Mouse (Mus musculus): ENCODE results near the gene Ube2j2.

Gene Ube2j2

DNA sequence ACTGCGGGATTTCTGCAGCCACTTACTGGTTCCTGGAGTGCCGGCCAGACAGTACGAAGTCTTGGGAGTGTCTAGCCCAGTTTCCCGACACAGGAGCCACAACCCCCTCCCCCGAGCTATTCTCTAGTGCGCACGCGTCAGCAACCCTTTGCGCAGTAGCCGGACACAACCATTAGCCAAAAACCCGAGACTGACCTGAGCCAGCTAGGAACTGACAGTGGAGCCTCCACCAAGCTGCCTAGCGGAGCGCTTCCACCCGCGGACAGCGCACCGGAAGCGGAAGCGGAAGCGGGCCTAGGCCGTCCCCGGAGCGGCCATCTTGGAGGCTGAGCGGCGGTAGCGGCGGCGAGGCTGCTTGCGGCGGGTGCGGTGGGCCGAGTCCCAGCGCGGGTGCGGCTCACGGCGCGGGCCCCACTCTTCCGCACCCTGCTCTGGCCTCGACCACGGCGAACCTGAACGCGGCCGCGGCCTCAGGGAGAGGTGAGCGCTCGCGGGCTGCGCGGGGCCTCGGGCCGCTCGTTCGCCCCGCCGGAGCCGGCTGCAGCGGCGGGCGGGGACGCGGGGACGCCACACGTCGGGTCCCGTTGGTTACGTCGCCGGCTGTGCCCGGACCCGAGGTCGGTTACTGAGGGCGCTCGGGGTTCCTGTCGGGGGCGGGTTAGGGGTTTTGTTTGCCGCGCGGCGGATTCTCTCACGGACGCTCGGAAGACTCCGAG lies at the start of gene Ube2j2:
Gene Ube2j2, plus strand, starts transcription at position 298 of the 716 bp plus-strand sequence.
- peak; percentile 74 for DNase-seq (ENCODE audit: extremely low read depth, low read depth, low spot score)

DNA sequence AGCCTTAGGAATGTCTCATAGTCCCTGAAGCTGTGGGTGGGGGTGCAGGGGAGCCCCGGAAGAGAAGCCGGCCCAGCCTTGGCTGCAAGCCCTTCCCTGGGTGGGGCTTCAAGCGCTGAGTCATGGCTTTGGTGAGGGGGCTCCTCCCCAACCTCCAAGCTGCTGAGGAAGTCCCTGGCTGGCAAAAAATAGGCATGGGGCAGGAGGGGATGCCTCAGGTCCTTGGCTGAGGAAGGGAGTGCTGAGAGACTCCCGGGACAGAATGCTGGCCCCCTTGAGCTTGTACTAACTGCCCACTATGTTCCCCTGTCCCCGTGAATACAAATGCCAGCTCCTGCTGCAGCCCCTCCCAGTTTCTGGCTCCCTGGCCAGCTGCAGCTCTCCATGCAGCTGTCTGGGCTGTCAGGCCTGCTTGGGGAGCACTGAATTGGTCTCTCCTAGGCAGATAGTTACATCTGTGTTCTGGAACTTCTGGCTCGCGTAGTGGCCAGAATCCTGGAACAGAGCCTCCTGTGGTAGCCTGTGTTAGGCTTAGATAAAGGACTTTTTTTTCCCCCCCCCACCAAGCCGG lies 49.2 kb upstream of the Ube2j2 start:
- no peak for DNase-seq (ENCODE audit: extremely low read depth, low read depth, low spot score)

DNA sequence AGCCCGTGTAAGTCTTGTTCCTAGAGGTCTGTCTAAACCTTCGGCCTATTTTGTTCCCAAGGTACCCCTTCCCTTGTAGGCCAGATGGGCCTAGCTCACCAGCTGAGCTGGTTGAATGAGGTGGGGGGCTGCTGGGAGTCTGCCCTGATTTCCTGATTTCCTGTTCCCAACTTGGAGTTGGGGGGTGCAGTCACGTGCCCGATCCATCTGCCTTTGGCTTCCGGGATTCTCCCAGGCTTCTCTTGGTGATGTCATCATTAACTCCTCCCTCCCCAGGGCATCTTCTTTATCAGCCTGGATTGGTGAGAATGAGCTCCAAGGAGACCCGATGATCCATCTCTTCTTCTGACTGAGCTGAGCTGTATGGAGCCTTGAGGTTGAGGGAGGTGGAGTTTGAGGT lies 48.4 kb upstream of the Ube2j2 start:
- no peak for DNase-seq (ENCODE audit: extremely low read depth, low read depth, low spot score)

DNA sequence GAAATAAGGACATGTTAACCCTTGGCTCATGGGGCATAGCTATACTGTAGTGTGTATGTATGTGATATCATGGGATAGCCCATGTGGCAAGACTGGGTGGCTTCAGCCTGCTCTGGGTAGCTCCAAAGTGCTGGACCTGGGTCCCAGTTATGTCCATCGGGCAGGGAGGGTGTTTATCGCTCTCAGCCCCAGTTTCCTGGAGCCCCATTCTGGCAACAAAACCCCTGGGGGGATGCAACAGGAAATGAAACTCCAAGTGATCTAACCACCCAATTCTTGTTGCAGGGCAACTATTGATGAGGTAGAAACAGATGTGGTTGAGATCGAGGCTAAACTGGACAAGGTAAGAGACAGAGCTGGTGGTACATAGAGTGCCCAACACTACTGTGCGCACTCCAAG lies 47.8 kb upstream of the Ube2j2 start:
- DNase-seq (ENCODE audit: extremely low read depth, low read depth, low spot score) = no peak

DNA sequence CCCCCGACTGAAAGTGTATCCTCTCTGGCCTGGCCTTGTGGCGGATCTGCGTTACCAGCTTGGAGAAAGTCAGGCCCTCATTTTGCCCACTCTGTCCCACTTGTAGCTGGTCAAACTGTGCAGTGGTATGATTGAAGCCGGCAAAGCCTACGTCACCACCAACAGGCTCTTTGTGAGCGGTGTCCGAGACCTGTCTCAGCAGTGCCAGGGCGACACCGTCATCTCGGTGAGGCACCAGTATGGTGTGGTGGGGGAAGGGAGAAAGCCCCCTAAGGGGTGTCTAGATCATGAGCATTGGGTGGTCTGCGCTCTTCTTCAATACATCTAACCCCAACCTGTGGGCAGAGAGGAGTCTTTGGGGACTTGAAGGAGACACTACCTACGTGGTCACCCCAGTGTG lies 47.2 kb upstream of the Ube2j2 start:
- no peak for DNase-seq (ENCODE audit: extremely low read depth, low read depth, low spot score)

DNA sequence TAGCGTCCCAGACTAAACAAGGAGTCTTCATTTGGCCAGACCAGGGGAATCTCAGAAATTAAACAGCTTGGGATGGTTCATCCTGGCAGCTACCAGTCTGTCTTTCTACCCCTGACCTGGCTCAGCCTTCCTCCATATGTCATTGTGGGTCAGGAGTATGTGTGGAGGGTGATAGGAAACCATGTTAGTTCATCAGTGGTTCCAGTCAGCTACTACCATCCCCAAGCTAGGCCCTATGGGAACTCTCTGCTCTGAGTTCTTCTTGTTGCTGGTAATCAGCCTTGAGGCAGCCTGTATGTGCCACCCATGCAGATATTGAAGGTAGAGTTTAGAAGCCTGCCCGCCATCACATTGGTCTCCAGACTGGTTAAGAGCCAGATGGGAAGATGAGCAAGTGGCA lies 45.3 kb upstream of the Ube2j2 start:
- DNase-seq (ENCODE audit: extremely low read depth, low read depth, low spot score) = no peak

DNA sequence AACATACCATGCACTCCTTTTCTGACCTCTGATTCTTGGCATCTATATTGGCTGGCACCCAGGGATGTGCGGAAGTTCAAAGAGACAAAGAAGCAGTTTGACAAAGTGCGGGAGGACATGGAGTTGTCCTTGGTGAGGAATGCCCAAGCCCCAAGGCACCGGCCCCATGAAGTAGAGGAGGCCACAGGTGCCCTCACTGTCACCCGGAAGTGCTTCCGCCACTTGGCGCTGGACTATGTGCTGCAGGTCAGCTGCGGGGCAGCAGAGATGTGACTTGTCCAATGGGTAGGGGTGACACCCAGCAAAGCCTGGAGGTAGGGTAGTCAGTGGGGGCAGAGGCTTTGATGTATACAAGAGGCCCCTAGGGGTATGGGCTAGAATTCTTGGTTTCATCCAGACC lies 44.3 kb upstream of the Ube2j2 start:
- no peak for DNase-seq (ENCODE audit: extremely low read depth, low read depth, low spot score)

DNA sequence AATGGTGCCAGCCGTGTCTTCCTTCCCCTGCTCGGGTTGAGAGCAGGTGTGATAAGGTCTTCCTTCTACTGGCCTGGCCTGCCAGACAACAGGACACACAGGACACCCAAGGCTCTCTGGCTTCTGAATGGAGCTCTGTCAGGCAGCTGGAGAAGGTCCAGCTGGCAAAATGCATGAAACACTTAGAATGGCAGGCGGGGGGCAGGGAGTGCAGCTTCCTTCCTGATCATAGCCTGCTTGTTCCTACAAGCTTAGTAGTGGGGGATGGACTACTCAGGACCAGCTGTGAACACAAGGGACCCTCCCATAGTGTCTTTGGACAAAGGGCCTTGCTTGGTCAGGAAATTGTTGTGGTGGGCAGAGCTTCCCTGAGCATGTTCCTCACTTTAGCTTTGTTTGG lies 42.4 kb upstream of the Ube2j2 start:
- DNase-seq (ENCODE audit: extremely low read depth, low read depth, low spot score) = no peak

DNA sequence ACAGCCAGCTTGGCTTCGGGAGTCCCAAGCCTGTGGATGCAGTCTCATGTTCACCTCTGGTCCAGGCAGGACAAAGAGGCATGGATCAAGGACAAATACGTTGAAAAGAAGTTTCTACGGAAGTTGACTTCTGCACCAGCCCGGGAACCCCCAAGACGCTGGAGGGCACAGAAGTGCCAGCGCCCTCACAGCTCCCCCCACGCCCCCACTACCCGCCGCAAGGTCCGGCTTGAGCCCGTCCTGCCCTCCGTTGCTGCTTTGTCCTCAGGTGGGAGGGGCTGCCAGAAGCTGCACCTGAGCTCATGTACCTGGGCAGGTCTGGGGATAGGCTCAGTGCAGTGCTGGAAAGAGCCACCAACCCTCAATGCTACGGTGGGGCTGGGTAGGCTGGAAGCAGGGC lies 40.4 kb upstream of the Ube2j2 start:
- DNase-seq (ENCODE audit: extremely low read depth, low read depth, low spot score) = no peak

DNA sequence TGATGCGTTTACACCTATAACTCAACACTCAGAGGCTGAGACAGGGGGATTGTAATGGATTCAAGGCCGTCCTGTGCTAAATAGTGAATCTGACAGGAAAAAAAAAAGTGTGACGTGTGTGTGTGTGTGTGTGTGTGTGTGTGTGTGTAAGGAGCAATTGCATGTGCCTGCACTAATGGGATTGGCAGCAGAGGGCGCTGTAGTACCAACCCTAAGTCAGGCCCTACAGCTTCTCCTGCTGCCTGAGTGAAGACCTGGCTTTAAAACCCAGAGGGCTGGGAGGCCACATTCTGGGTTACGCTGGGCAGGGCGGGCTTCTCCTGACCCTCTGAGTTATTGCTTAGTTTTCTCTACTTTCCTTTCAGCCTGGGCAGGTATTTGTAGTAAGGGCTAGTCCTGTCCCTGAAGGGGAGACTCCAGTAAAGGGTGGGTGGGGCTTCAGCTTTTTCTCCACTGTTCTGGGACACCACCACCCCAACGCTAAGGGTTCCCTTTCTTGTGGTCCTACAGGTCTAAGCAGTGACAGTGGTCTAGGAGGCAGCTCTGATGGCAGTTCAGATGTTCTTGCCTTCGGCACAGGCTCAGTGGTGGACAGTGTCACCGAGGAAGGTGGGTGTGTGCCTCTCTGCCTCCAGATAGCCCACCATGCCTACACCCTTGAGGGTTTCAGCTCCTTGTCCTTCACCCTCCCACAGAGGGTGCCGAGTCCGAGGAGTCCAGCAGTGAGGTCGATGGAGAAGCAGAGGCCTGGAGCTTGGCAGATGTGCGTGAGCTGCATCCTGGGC lies 39.1 kb upstream of the Ube2j2 start:
- DNase-seq (ENCODE audit: extremely low read depth, low read depth, low spot score) = no peak

DNA sequence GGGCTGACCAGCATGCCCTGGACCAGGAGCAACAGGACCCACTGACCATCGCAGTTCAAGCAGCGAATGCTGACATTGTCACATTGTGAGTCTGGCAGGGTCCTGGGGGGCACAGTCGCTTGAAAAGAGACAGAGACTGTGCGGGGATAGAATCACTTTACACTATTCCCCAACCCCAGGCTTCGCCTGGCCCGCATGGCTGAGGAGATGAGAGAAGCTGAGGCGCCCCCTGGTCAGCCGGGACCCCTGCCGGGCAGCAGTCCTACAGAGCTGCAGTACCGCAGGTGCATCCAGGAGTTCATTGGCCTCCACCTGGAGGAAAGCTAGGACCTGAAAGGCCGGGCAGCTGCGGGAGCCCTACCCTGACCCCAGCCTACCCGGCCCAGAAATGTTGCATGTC lies 38.0 kb upstream of the Ube2j2 start:
- DNase-seq (ENCODE audit: extremely low read depth, low read depth, low spot score) = no peak

DNA sequence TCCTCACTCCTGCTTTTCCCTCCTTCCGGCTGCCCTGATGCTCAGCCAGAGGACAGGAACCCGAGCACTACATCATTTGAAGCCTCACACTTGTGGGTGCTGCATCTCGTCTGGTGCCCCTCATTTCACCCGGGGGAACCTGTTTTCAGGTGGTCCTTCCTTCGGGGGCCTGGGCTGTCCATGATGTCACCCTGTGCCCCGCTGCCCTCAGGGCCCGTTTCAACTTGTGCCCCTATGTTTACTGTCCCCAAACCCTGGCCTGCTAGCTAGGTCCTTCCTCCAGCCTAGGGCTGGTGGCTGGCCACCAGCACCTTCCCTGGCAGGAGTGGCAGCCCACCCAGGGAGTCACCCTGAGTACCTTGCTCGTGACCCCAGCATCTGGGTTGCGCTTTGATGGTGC lies 37.5 kb upstream of the Ube2j2 start:
- no peak for DNase-seq (ENCODE audit: extremely low read depth, low read depth, low spot score)

DNA sequence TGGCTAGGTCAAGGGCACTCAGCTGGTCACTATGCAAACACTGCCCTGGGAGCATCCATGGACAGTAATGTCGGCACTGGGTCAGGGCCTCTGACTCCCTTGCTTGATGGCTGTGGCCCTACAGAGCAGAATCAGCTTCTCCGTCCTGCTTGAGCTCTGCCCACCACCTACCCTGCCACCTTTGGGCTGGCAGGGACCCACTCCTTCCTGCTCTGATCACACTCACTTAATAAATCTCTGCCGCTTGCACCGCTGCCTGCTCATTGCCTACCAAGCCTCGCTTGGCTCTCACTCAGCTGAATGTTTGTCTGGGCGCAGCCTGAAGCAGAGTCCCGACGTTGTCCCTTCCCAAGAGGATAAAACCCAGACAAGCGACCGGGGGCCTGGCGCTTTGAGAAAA lies 36.6 kb upstream of the Ube2j2 start:
- no peak for DNase-seq (ENCODE audit: extremely low read depth, low read depth, low spot score)

DNA sequence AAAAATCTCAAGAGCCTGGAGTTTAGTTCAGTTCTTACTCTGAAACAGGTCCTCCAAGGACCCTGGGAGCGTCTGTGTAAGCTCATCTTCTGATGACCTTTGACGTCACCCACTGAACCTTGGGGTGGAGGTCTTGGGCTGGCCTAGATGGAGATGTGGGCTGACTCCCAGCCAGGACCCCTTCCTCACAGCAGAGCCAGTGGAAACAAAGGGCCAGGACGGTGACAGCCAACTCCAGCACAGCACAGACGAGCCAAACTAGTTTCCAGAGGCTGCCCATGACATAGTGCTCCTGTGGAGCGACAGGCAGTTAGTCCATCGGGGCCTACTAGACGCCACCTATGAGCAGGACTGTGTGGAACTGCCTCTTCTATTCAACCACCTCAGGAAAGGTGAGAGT lies 35.4 kb upstream of the Ube2j2 start:
- no peak for DNase-seq (ENCODE audit: extremely low read depth, low read depth, low spot score)

DNA sequence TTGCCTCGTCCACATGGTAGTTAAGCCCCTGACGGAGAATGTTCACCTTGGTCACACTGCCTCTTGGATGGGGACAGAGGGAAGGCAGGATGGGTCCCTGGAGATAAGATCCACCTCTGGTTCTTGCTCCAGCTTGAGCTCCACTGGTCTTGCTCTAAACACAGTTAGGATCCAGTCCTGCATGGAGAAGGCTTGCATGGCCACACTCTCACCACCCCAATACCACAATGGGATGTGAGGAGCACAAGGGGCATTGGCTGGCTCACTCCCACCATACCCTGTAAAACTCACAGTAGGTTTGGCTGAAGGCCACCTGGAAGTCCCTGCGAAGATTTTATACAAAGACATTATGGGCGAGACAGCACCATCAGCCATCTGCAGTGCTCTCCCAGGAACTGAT lies 34.9 kb upstream of the Ube2j2 start:
- no peak for DNase-seq (ENCODE audit: extremely low read depth, low read depth, low spot score)

DNA sequence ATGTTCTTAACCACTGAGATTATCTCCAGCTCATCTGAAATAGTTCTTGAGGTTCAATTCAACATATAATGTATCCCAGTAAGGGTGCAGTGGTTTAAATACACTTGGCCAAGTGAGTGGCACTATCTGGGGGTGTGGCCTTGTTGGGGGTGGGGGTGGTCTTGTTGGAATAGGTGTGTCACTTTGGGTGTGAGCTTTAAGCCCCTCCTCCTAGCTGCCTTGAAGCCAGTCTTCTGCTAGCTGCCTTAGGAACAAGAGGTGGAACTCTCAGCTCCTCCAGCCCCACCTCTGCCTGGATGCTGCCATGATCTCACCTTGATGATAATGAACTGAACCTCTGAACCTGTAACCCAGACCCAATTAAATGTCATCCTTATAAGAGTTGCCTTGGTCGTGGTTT lies 11.6 kb upstream of the Ube2j2 start:
- DNase-seq (ENCODE audit: extremely low read depth, low read depth, low spot score) = no peak

DNA sequence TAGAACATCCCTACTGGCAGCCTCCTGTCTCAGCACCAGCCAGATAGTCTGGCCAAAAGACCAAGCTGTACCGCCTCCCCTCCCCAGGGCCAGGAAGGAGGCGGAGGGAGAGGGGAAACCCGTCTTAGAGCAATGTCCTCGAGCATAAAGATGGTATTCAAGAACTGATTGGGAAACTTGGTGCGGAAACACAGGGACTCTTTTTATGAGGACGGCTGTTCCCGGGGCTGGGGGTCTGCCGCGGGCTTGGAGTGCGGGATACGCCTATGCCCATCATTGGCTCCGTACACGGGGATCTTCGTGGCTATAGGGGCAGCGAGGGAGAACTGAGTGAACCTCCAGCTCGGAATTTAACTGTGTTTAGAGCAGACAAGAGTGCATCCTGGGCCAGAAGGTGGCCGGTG lies 580 bp upstream of the Ube2j2 start:
- DNase-seq (ENCODE audit: extremely low read depth, low read depth, low spot score) = no peak

DNA sequence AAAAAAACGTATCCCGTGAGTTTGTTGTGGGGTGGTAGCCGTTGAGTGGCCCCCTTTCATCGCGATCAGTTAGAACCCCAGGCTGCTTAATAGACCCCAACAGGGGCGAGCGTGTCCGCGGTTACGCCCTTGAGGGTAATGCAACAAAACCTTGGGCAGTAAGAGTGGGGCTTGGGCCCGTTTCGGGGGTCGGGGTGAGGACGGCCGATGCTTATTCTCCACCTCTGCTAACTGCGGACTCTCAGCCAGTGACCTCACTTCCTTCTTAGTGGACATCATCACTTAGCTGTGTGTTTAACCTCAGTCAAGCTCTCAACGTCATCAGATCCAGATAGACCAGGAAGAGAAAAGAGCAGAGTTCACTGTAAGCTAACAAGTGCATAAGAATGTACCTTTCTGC lies 640 bp downstream of the Ube2j2 start:
- no peak for DNase-seq (ENCODE audit: extremely low read depth, low read depth, low spot score)

DNA sequence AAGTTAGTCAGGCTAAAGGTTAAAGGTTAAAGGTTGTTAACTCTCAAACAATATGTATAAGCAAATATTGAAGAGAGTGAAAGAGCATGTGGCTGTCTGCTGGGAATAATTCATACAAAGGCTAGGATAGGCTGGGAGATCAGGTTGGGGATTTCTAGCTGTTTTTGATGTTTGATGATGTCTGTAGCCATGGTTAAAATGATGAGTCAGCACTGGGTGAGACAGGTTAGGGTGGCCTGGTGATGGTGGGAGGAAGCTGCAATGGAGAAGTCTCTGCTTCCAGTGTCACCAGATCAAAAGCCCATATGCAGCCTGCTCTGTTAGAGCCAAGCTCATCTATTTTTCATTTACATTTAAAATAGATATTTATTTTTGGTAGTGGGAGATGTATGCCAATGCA lies 3.5 kb downstream of the Ube2j2 start:
- no peak for DNase-seq (ENCODE audit: extremely low read depth, low read depth, low spot score)

DNA sequence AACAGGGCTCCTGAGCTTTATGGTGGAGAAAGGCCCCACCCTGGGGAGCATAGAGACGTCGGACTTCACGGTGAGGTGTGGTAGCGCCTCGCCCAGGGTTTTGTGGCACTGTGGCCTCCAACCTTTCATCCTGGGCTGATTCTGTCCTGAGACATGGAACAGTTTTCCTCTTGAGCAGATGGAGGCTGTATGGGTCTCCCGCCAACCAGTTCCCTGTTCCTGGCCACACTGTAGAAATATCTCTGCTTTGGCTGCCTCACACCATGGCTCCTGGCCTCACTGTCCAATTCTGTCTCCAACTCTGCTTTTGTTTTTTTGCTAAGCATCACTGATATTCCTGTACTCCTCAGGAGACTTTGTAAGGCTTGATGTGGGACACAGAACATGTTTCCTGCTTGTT lies 11.9 kb downstream of the Ube2j2 start:
- DNase-seq (ENCODE audit: extremely low read depth, low read depth, low spot score) = no peak

DNA sequence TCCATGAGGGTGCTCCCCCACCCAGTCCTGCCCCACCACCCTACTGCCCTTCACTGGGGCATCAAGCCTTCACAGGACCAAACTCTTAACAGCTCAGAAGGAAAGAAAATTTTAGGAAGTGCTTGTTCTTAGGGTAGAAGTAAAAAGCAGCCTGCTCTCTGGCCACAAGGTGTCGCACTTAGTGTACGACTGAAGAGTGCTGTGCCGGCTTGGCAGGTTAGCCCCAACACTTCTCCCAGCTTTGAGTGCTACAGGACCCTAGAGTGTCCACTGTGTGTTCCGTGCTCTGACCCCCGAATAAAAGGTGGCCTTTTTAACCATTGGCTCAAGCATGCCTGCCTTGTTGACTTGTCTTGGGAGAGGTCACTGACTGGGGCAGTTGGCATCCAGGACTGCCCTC lies 15.6 kb downstream of the Ube2j2 start:
- no peak for DNase-seq (ENCODE audit: extremely low read depth, low read depth, low spot score)

DNA sequence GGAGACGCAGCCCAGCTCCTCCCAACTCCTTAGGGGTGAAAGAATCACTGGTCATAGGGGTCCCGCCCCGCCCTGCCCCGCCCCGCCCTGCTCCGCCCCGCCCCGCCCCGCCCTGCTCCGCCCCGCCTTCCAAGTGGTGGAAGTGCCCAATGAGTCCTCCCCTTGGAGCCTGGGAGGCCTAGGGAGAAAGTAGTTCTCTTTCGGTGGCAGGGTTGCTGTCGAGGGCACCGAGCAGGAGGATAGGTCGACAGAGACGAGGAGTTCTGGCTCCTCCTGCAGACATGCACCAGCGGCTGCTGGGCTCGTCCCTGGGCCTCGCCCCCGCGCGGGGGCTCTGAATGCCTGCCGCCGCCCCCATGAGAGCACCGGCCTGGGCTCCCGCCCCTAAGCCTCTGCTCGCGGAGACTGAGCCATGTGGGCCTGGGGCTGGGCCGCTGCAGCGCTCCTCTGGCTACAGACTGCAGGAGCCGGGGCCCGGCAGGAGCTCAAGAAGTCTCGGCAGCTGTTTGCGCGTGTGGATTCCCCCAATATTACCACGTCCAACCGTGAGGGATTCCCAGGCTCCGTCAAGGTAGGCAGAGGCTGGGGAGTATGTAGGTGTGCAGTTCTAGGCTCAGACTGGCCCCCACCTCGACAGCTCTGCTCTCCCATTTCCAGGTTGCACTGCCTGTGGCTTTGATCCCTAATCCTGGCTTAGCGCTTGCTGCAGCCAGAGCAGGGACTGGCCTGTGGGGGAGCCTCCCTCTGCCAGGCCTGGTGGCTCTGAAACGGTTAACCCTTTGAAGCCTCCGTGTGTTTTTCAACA lies 18.7 kb downstream of the Ube2j2 start, which contains the start of gene C1qtnf12:
Gene C1qtnf12, plus strand, starts transcription at position 152 of the 805 bp plus-strand sequence.
- no peak for DNase-seq (ENCODE audit: extremely low read depth, low read depth, low spot score)
